Mouse (Mus musculus) brain, embryonic 14.5 days (tissue): ENCODE results near the gene 4930522H14Rik.

ENCODE experiments used
- CTCF ChIP-seq: fragments of 200-500 bp; IDR thresholded peaks from 2 replicates; pipeline ENCODE4 v1.5.1; 2012; ENCODE audit warnings: inconsistent platforms, mild to moderate bottlenecking, moderate library complexity, borderline replicate concordance; ENCODE audit not compliant: insufficient read depth, insufficient read length; ENCODE audit errors: extremely low read depth
- POLR2A ChIP-seq: fragments of 200-500 bp; IDR thresholded peaks from 2 replicates; pipeline ENCODE4 v1.6.1; 2012; ENCODE audit warnings: mild to moderate bottlenecking, inconsistent platforms, borderline replicate concordance; ENCODE audit not compliant: poor library complexity, insufficient read depth, insufficient read length, severe bottlenecking; ENCODE audit errors: extremely low read depth

GRCm38 (mm10) chr4:109568959-109569358 lies 37.9 kb upstream of the 4930522H14Rik start:
- TF ChIP-seq CTCF (no peak), POLR2A (no peak)
